Mouse (Mus musculus) hindbrain, embryonic 11.5 days (tissue): ENCODE measurements around the gene Fam120a. TPM values are rescaled to one million over a fixed set of nuclear protein-coding genes. Genes with fewer than 3 reads are reported as not detected.

ENCODE experiments used
- ATAC-seq: fragments of 200-750 bp; cut with Nextera tagmentation; 2 replicates; pipeline ENCODE4 v1.8.0; 2017; ENCODE audit warnings: mild to moderate bottlenecking, moderate TSS enrichment, moderate library complexity; ENCODE audit not compliant: low FRiP score
- DNase-seq: peaks from one replicate; pipeline ENCODE4 v3.0.0-alpha.2; 2015; ENCODE audit warnings: low spot score
- H3K27ac ChIP-seq: fragments of 300-500 bp; sonication (generic); 2 replicates; pipeline ENCODE4 v1.5.1; 2014; ENCODE audit warnings: mild to moderate bottlenecking, low read depth, low read length
- H3K27me3 ChIP-seq: fragments of 300-500 bp; sonication (generic); 2 replicates; pipeline ENCODE4 v1.6.1; 2014; ENCODE audit warnings: mild to moderate bottlenecking, low read length, moderate library complexity, mixed read lengths; ENCODE audit not compliant: control insufficient read depth, insufficient read depth
- H3K36me3 ChIP-seq: fragments of 300-500 bp; sonication (generic); 2 replicates; pipeline ENCODE4 v1.6.1; 2014; ENCODE audit warnings: mild to moderate bottlenecking, low read length, moderate library complexity, mixed read lengths; ENCODE audit not compliant: control insufficient read depth, insufficient read depth
- H3K4me1 ChIP-seq: fragments of 300-500 bp; sonication (generic); replicated peaks from 2 replicates; pipeline ENCODE4 v1.6.1; 2014; ENCODE audit warnings: low read length, mixed read lengths; ENCODE audit not compliant: control insufficient read depth, insufficient read depth
- H3K4me2 ChIP-seq: fragments of 300-500 bp; sonication (generic); replicated peaks from 2 replicates; pipeline ENCODE4 v1.6.1; 2014; ENCODE audit warnings: mild to moderate bottlenecking, low read depth, low read length
- H3K4me3 ChIP-seq: fragments of 300-500 bp; sonication (generic); 2 replicates; pipeline ENCODE4 v1.5.1; 2014; ENCODE audit warnings: low read depth, low read length
- H3K9ac ChIP-seq: fragments of 300-500 bp; sonication (generic); 2 replicates; pipeline ENCODE4 v1.6.1; 2014; ENCODE audit warnings: low read depth, low read length
- H3K9me3 ChIP-seq: fragments of 300-500 bp; sonication (generic); 2 replicates; pipeline ENCODE4 v1.6.1; 2016; ENCODE audit warnings: low read length; ENCODE audit not compliant: control insufficient read depth
- WGBS: fragments of 180-500 bp; shearing (Covaris S2); extraction: QIAGEN DNeasy Blood & Tissue Kit; methylation state at CpG from one replicate; pipeline ENCODE4 v1.1.7; 2014; 5-methylcytosine and 5-hydroxymethylcytosine counted together
- polyA plus RNA-seq: library from polyadenylated mRNA; unstranded; fragments of >200 nt; fragmentation: Nextera tagmentation; extraction: Ambion mirVana; gene quantifications from 2 replicates; pipeline ENCODE4 v1.2.1, GENCODE M21; 2014

The Fam120a gene
- polyA plus RNA-seq, 1 experiment from 2014 or later: 24.9 TPM

DNA sequence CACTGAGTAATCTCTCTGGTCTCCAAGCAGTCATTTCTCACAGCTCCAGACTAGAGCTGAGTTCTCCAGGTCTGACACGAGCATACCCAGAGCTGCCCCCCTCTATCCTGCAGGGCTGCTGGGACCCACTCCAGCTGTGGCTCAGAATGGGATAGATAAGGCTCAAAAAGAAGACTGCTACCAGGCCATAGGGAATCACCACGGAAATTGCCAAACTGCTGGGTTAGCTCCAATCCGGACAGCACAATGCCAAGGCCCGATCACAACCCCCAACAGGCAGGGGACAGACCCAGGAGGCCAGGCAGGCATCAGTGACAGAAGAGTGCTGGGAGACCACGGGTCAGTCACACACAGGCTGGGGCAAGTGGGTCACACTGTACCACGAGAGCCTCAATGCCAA, 109.8 kb downstream of the Fam120a start:
- ATAC-seq: no peak
- WGBS: 72% methylated on average over 6 of the region's 6 CpGs
- no peak overlapping the region for H3K4me3 ChIP-seq
- no peaks in the 10 kb centered on the region for H3K9me3 ChIP-seq
- peaks cover 4% of the 10 kb centered on the region; the same call in 1 of the 2 replicates for H3K4me1 ChIP-seq
- H3K27ac ChIP-seq: no peak overlapping the region
- no peaks in the 10 kb centered on the region for H3K36me3 ChIP-seq
- H3K4me2 ChIP-seq: no peak overlapping the region
- no peaks in the 10 kb centered on the region for H3K27me3 ChIP-seq
- no peak overlapping the region for H3K9ac ChIP-seq
- DNase-seq: no peak

DNA sequence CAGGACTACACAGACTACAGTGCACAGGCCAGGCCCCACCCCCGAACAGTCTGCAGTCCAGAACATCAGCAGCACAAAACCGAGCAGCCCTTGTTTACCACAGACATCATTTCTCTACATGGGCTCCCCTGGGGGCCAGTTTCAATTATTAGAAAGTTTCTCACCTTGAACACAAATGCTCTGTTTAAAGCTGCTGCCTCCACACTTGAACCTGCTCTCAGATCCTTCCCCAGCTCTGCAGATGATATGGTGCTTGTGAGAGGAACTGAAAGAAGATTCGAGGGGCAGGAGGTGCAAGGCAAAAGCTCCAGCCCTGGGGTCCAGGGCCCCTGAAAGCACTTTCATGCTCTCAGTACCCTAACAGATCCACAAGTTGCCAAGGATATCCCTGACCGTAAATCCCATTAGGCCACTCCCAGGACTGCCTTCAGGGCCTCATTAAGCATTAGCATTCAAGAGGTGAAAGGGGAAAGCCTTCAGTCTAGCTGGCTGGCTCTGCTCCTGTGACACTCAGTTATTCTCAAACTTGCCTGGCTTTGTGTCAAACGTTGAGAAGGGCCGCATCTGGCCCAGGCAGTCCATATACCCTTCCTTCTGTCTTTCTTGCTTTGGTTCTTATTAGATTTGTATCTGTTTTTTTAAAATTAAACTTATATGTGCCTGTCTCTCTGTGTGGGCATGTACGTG, 110.4 kb downstream of the Fam120a start:
- Histone ChIP-seq H3K4me1 (peaks cover 4% of the 10 kb centered on the region; the same call in 1 of the 2 replicates), H3K36me3 (no peaks in the 10 kb centered on the region), H3K4me3 (no peak overlapping the region), H3K9ac (no peak overlapping the region), H3K27ac (no peak overlapping the region), H3K27me3 (no peaks in the 10 kb centered on the region), H3K4me2 (no peak overlapping the region), H3K9me3 (no peaks in the 10 kb centered on the region)
- DNase-seq (no peak), ATAC-seq (no peak)
- WGBS: 60% methylated on average over 7 of the region's 7 CpGs

- H3K36me3 ChIP-seq: no peaks in the 10 kb centered on the region
- H3K4me1 ChIP-seq: peaks cover 4% of the 10 kb centered on the region; the same call in 1 of the 2 replicates
- ATAC-seq (no peak), DNase-seq (no peak)
- no peak overlapping the region for H3K4me3 ChIP-seq
- no peak overlapping the region for H3K4me2 ChIP-seq
- H3K27ac ChIP-seq: 0 out of 2 replicates have a peak overlapping the region, but pooled peaks have one; percentile 17
- WGBS: 53% methylated on average over 3 of the region's 3 CpGs
- H3K27me3 ChIP-seq: no peaks in the 10 kb centered on the region
- no peaks in the 10 kb centered on the region for H3K9me3 ChIP-seq
- no peak overlapping the region for H3K9ac ChIP-seq
Observed at GRCm38 (mm10) chr13:48853947-48854346, 113.9 kb downstream of the Fam120a start.

DNA sequence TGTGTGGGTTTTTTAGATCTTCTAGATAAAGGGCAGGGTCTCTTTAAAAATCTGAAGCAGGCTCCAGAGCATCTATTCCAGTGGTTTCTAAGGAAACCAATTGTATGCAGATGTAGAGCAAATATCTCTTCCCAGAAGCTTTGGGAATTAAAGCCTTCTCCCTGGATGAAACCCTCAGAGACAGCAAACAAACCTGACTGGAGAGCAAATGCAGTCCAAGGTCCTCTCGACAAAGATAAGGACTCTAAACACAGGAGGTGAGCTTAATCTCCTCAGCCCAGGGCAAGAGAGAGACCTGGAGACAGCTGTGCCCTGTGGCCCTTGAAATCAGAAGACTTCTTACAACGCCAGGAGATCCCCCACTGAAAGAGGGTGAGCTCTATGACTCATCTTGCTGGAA, 114.3 kb downstream of the Fam120a start:
- DNase-seq (no peak), ATAC-seq (no peak)
- Histone ChIP-seq H3K36me3 (no peaks in the 10 kb centered on the region), H3K9me3 (no peaks in the 10 kb centered on the region), H3K27me3 (no peaks in the 10 kb centered on the region), H3K27ac (0 out of 2 replicates have a peak overlapping the region, but pooled peaks have one; percentile 17), H3K9ac (no peak overlapping the region), H3K4me2 (no peak overlapping the region), H3K4me3 (no peak overlapping the region), H3K4me1 (no peaks in the 10 kb centered on the region)
- WGBS: 34% methylated on average over 2 of the region's 2 CpGs

- no peak overlapping the region for H3K9ac ChIP-seq
- H3K9me3 ChIP-seq: no peaks in the 10 kb centered on the region
- no peak overlapping the region for H3K4me2 ChIP-seq
- DNase-seq (no peak), ATAC-seq (peak; percentile 19; the same call in 1 of the 2 replicates)
- H3K4me1 ChIP-seq: no peaks in the 10 kb centered on the region
- H3K36me3 ChIP-seq: no peaks in the 10 kb centered on the region
- WGBS: 83% methylated on average over 3 of the region's 3 CpGs
- H3K27ac ChIP-seq: no peak overlapping the region
- no peaks in the 10 kb centered on the region for H3K27me3 ChIP-seq
- H3K4me3 ChIP-seq: no peak overlapping the region
Observed at GRCm38 (mm10) chr13:48852859-48853258, 115.0 kb downstream of the Fam120a start.

- WGBS: 89% methylated on average over 5 of the region's 5 CpGs
- H3K4me2 ChIP-seq: no peak overlapping the region
- no peak overlapping the region for H3K27ac ChIP-seq
Observed at GRCm38 (mm10) chr13:48851719-48852118, 116.1 kb downstream of the Fam120a start.

GRCm38 (mm10) chr13:48850771-48851170, 117.0 kb downstream of the Fam120a start:
- Histone ChIP-seq H3K4me2 (no peak overlapping the region), H3K27ac (no peak overlapping the region), H3K9me3 (no peaks in the 10 kb centered on the region), H3K27me3 (no peaks in the 10 kb centered on the region), H3K4me3 (no peak overlapping the region), H3K4me1 (no peaks in the 10 kb centered on the region), H3K9ac (no peak overlapping the region), H3K36me3 (no peaks in the 10 kb centered on the region)
- 91% methylated on average over 8 of the region's 8 CpGs for WGBS
- no peak for ATAC-seq
- DNase-seq: no peak

More at GRCm38 (mm10) chr13:48851719-48852118, 116.1 kb downstream of the Fam120a start:
- DNase-seq: no peak
- H3K4me3 ChIP-seq: no peak overlapping the region
- no peaks in the 10 kb centered on the region for H3K36me3 ChIP-seq
- no peaks in the 10 kb centered on the region for H3K27me3 ChIP-seq
- ATAC-seq: no peak
- H3K9ac ChIP-seq: no peak overlapping the region
- no peaks in the 10 kb centered on the region for H3K9me3 ChIP-seq
- no peaks in the 10 kb centered on the region for H3K4me1 ChIP-seq

DNA sequence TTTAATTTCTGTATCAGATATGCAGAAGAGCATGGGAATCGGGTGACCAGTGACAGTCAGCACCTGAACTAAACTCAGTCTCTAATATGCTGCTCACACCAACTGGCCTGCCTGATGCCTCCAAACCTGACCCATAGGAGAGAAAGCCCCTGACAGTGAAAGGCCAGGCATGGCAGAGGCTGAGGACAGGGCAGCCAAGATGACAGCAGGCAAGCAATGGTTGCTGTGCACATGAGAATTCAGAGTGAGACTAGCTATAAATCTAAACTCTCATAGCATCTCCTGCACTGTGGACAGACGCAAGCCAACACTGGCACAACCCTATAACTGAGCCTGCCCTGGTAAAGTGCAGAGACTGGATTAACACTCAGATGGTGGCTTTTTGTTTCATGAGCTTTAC, 117.5 kb downstream of the Fam120a start:
- DNase-seq: no peak
- Histone ChIP-seq H3K9ac (no peak overlapping the region), H3K4me1 (no peaks in the 10 kb centered on the region), H3K27ac (no peak overlapping the region), H3K36me3 (no peaks in the 10 kb centered on the region), H3K9me3 (no peaks in the 10 kb centered on the region), H3K4me3 (no peak overlapping the region), H3K27me3 (no peaks in the 10 kb centered on the region), H3K4me2 (no peak overlapping the region)
- 90% methylated on average over 2 of the region's 2 CpGs for WGBS
- ATAC-seq: no peak

DNA sequence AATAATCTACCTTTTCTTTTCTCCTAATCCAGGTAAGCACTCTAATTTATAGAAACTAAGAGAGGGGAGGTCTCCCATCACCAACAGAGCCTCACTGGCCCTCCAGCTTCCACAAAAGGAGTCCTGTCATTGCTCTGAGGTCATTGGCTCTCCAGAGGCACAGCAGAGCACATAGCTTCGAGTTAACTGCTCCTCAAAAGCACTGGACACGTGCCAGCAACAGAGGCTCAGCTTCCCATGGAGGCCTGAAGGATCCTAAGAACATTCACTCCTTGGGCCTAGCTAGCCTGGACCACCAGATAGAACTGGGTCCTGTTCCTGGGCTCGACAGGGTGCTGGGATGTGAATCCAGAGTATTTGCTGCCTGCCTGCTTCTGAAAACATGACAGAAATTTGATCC, 118.7 kb downstream of the Fam120a start:
- no peaks in the 10 kb centered on the region for H3K27me3 ChIP-seq
- no peaks in the 10 kb centered on the region for H3K4me1 ChIP-seq
- ATAC-seq (no peak), DNase-seq (no peak)
- no peak overlapping the region for H3K27ac ChIP-seq
- 58% methylated on average over 3 of the region's 3 CpGs for WGBS
- no peak overlapping the region for H3K4me2 ChIP-seq
- no peaks in the 10 kb centered on the region for H3K9me3 ChIP-seq
- H3K9ac ChIP-seq: no peak overlapping the region
- no peak overlapping the region for H3K4me3 ChIP-seq
- H3K36me3 ChIP-seq: no peaks in the 10 kb centered on the region
